Mouse (Mus musculus) adrenal gland, postnatal 10 days (tissue): ENCODE measurements around the gene Krt17. TPM values are rescaled to one million over a fixed set of nuclear protein-coding genes. Genes with fewer than 3 reads are reported as not detected.
"Not testable (repeated sequence)": the region's sequence is repeated elsewhere in the genome, so short reads cannot be mapped to it uniquely, and the experiment has no call there.

Source experiments
- DNase-seq: peaks from one replicate; pipeline ENCODE4 v3.0.0; 2021; ENCODE audit warnings: mixed read lengths
- long read RNA-seq, 2 experiments: library from polyadenylated mRNA; stranded (forward); transcript quantifications; one replicate each; pipeline ENCODE4 v2.0.0; 2021
- total RNA-seq, 2 experiments: library from RNA; stranded (reverse); gene quantifications; 2 replicates each; pipeline ENCODE4 v1.2.3; 2021

Gene Krt17
- total RNA-seq = not detected
- long read RNA-seq, experiment 1 = 0 reads
- long read RNA-seq, experiment 2 = 0 reads

GRCm38 (mm10) chr11:100260514-100261234 is at the start of gene Krt17:
TSS of gene Krt17 (minus strand) at chr11:100261029.
- DNase-seq = no peak

- not testable (repeated sequence) for DNase-seq
These were observed 47.8 kb upstream of the Krt17 start for GRCm38 (mm10) chr11:100308672-100309071.

GRCm38 (mm10) chr11:100307900-100308299 is 47.1 kb upstream of the Krt17 start:
- DNase-seq = no peak

GRCm38 (mm10) chr11:100301292-100301691 is 40.5 kb upstream of the Krt17 start:
- no peak for DNase-seq

GRCm38 (mm10) chr11:100300293-100300692 is 39.5 kb upstream of the Krt17 start:
- peak; percentile 80 for DNase-seq

GRCm38 (mm10) chr11:100298274-100299036 is 37.6 kb upstream of the Krt17 start:
- peak; percentile 91 for DNase-seq

- no peak for DNase-seq
These were observed 37.0 kb upstream of the Krt17 start for GRCm38 (mm10) chr11:100297801-100298200.

GRCm38 (mm10) chr11:100295308-100295707 is 34.5 kb upstream of the Krt17 start:
- peak; percentile 91 for DNase-seq

GRCm38 (mm10) chr11:100292884-100293283 is 32.1 kb upstream of the Krt17 start:
- DNase-seq = no peak

- no peak for DNase-seq
These were observed 29.4 kb upstream of the Krt17 start for GRCm38 (mm10) chr11:100290235-100290634.

GRCm38 (mm10) chr11:100288942-100289341 is 28.1 kb upstream of the Krt17 start:
- peak; percentile 56 for DNase-seq

- peak; percentile 66 for DNase-seq
These were observed 26.2 kb upstream of the Krt17 start for GRCm38 (mm10) chr11:100287024-100287423.

- DNase-seq = no peak
These were observed 24.2 kb upstream of the Krt17 start for GRCm38 (mm10) chr11:100284988-100285387.

GRCm38 (mm10) chr11:100282549-100282948 is 21.7 kb upstream of the Krt17 start:
- peak; percentile 91 for DNase-seq

GRCm38 (mm10) chr11:100281596-100282544 is 21.0 kb upstream of the Krt17 start:
- DNase-seq = peak; percentile 90

GRCm38 (mm10) chr11:100278759-100279158 is 17.9 kb upstream of the Krt17 start:
- no peak for DNase-seq

GRCm38 (mm10) chr11:100277726-100278480 is 17.1 kb upstream of the Krt17 start:
- DNase-seq = no peak

- no peak for DNase-seq
These were observed 14.6 kb upstream of the Krt17 start for GRCm38 (mm10) chr11:100275466-100275865.

GRCm38 (mm10) chr11:100274719-100275118 is 13.9 kb upstream of the Krt17 start:
- no peak for DNase-seq

- no peak for DNase-seq
These were observed 11.0 kb upstream of the Krt17 start for GRCm38 (mm10) chr11:100271878-100272277.

GRCm38 (mm10) chr11:100269821-100270332 is 9.0 kb upstream of the Krt17 start, which contains the start of gene Krt42:
TSS of gene Krt42 (minus strand) at chr11:100269871.
- DNase-seq = no peak
